Mouse (Mus musculus): ENCODE data around the gene Gast. TPM values are rescaled to one million over a fixed set of nuclear protein-coding genes. Genes with fewer than 3 reads are reported as not detected.

The Gast gene
- total and polyA plus RNA-seq, 2 experiments from 2014 or later: 2.2 TPM; not detected in 1

GRCm38 (mm10) chr11:100362209-100362978, 28.2 kb downstream of the Gast start:
- 15% methylated on average over 8 of the region's 8 CpGs for WGBS
- no peaks in the 10 kb centered on the region for H3K27me3 ChIP-seq (ENCODE audit: insufficient read depth, low read length)
- no peak overlapping the region for H3K9ac ChIP-seq (replicated peaks; ENCODE audit: low read length, poor library complexity, severe bottlenecking)
- DNase-seq (ENCODE audit: low spot score) (peak; percentile 80), ATAC-seq (ENCODE audit: low FRiP score) (peak; percentile 45; the same call in 1 of the 2 replicates)
- TF ChIP-seq CTCF (IDR thresholded peaks at IDR 0.05): peak; percentile 94
- H3K36me3 ChIP-seq (ENCODE audit: insufficient read depth, low read length): no peaks in the 10 kb centered on the region
- no peaks in the 10 kb centered on the region for H3K4me1 ChIP-seq (ENCODE audit: insufficient read depth, low read length)
- H3K4me3 ChIP-seq (ENCODE audit: low read depth, low read length): no peak overlapping the region
- H3K9me3 ChIP-seq (ENCODE audit: low read length): no peaks in the 10 kb centered on the region
- peak overlapping the region; percentile 47; the same call in 1 of the 2 replicates for H3K27ac ChIP-seq (ENCODE audit: low read depth, low read length)
- no peak overlapping the region for H3K4me2 ChIP-seq (ENCODE audit: low read depth, low read length, poor library complexity, severe bottlenecking)

GRCm38 (mm10) chr11:100362979-100363562, 28.9 kb downstream of the Gast start:
- DNase-seq (ENCODE audit: low spot score): peak; percentile 62
- no peak overlapping the region for H3K4me3 ChIP-seq (ENCODE audit: low read depth, low read length)
- no peaks in the 10 kb centered on the region for H3K4me1 ChIP-seq (ENCODE audit: insufficient read depth, low read length)
- H3K9me3 ChIP-seq (ENCODE audit: low read length): no peaks in the 10 kb centered on the region
- no peak overlapping the region for H3K4me2 ChIP-seq (ENCODE audit: low read depth, low read length, poor library complexity, severe bottlenecking)
- no peak overlapping the region for H3K9ac ChIP-seq (replicated peaks; ENCODE audit: low read length, poor library complexity, severe bottlenecking)
- WGBS: 17% methylated on average over 12 of the region's 12 CpGs
- no peaks in the 10 kb centered on the region for H3K27me3 ChIP-seq (ENCODE audit: insufficient read depth, low read length)
- TF ChIP-seq CTCF (IDR thresholded peaks at IDR 0.05): peak; percentile 84
- no peaks in the 10 kb centered on the region for H3K36me3 ChIP-seq (ENCODE audit: insufficient read depth, low read length)
- no peak overlapping the region; the same call in 1 of the 2 replicates for H3K27ac ChIP-seq (ENCODE audit: low read depth, low read length)
- no peak for ATAC-seq (ENCODE audit: low FRiP score)

- Histone ChIP-seq H3K4me2 (ENCODE audit: low read depth, low read length, poor library complexity, severe bottlenecking) (no peak overlapping the region), H3K27ac (ENCODE audit: low read depth, low read length) (no peak overlapping the region), H3K36me3 (ENCODE audit: insufficient read depth, low read length) (peaks cover 24% of the 10 kb centered on the region), H3K9ac (replicated peaks; ENCODE audit: low read length, poor library complexity, severe bottlenecking) (no peak overlapping the region), H3K9me3 (ENCODE audit: low read length) (no peaks in the 10 kb centered on the region), H3K4me1 (ENCODE audit: insufficient read depth, low read length) (no peaks in the 10 kb centered on the region), H3K27me3 (ENCODE audit: insufficient read depth, low read length) (no peaks in the 10 kb centered on the region), H3K4me3 (ENCODE audit: low read depth, low read length) (no peak overlapping the region)
- 82% methylated on average over 7 of the region's 7 CpGs for WGBS
- no peak for TF ChIP-seq CTCF (IDR thresholded peaks at IDR 0.05)
- no peak for DNase-seq (ENCODE audit: low spot score)
- no peak for ATAC-seq (ENCODE audit: low FRiP score)
Measured at GRCm38 (mm10) chr11:100369145-100369544, 34.9 kb downstream of the Gast start.

- Histone ChIP-seq H3K9me3 (ENCODE audit: low read length) (no peaks in the 10 kb centered on the region), H3K36me3 (ENCODE audit: insufficient read depth, low read length) (peaks cover 27% of the 10 kb centered on the region), H3K4me1 (ENCODE audit: insufficient read depth, low read length) (no peaks in the 10 kb centered on the region), H3K4me3 (ENCODE audit: low read depth, low read length) (no peak overlapping the region), H3K27me3 (ENCODE audit: insufficient read depth, low read length) (no peaks in the 10 kb centered on the region), H3K4me2 (ENCODE audit: low read depth, low read length, poor library complexity, severe bottlenecking) (no peak overlapping the region), H3K27ac (ENCODE audit: low read depth, low read length) (no peak overlapping the region), H3K9ac (replicated peaks; ENCODE audit: low read length, poor library complexity, severe bottlenecking) (no peak overlapping the region)
- DNase-seq (ENCODE audit: low spot score) (no peak), ATAC-seq (ENCODE audit: low FRiP score) (no peak)
- WGBS: 84% methylated on average over 8 of the region's 8 CpGs
- no peak for TF ChIP-seq CTCF (IDR thresholded peaks at IDR 0.05)
Measured at GRCm38 (mm10) chr11:100369822-100370221, 35.6 kb downstream of the Gast start.

- peak; percentile 43 for DNase-seq (ENCODE audit: low spot score)
- TF ChIP-seq CTCF (IDR thresholded peaks at IDR 0.05): no peak
- 63% methylated on average over 7 of the region's 8 CpGs for WGBS
- Histone ChIP-seq H3K36me3 (ENCODE audit: insufficient read depth, low read length) (peaks cover 44% of the 10 kb centered on the region), H3K4me2 (ENCODE audit: low read depth, low read length, poor library complexity, severe bottlenecking) (no peak overlapping the region), H3K4me3 (ENCODE audit: low read depth, low read length) (no peak overlapping the region), H3K27me3 (ENCODE audit: insufficient read depth, low read length) (no peaks in the 10 kb centered on the region), H3K27ac (ENCODE audit: low read depth, low read length) (no peak overlapping the region), H3K9ac (replicated peaks; ENCODE audit: low read length, poor library complexity, severe bottlenecking) (no peak overlapping the region; the same call in 1 of the 2 replicates), H3K9me3 (ENCODE audit: low read length) (no peaks in the 10 kb centered on the region), H3K4me1 (ENCODE audit: insufficient read depth, low read length) (no peaks in the 10 kb centered on the region)
- peak; percentile 52; the same call in 1 of the 2 replicates for ATAC-seq (ENCODE audit: low FRiP score)
Measured at GRCm38 (mm10) chr11:100371981-100372558, 37.9 kb downstream of the Gast start.

- H3K4me2 ChIP-seq (ENCODE audit: low read depth, low read length, poor library complexity, severe bottlenecking): no peak overlapping the region
- H3K4me3 ChIP-seq (ENCODE audit: low read depth, low read length): no peak overlapping the region
- no peak overlapping the region for H3K9ac ChIP-seq (replicated peaks; ENCODE audit: low read length, poor library complexity, severe bottlenecking)
- no peaks in the 10 kb centered on the region for H3K4me1 ChIP-seq (ENCODE audit: insufficient read depth, low read length)
- peaks cover 61% of the 10 kb centered on the region for H3K36me3 ChIP-seq (ENCODE audit: insufficient read depth, low read length)
- TF ChIP-seq CTCF (IDR thresholded peaks at IDR 0.05): no peak
- no peak for ATAC-seq (ENCODE audit: low FRiP score)
- no peak for DNase-seq (ENCODE audit: low spot score)
- H3K27ac ChIP-seq (ENCODE audit: low read depth, low read length): no peak overlapping the region
- no peaks in the 10 kb centered on the region for H3K9me3 ChIP-seq (ENCODE audit: low read length)
- H3K27me3 ChIP-seq (ENCODE audit: insufficient read depth, low read length): no peaks in the 10 kb centered on the region
- 90% methylated on average over 9 of the region's 9 CpGs for WGBS
Measured at GRCm38 (mm10) chr11:100375127-100375526, 40.9 kb downstream of the Gast start.
